Mouse (Mus musculus) stomach, postnatal 0 days (tissue): ENCODE measurements around the gene Gm9945. TPM values are rescaled to one million over a fixed set of nuclear protein-coding genes. Genes with fewer than 3 reads are reported as not detected.

Source experiments
- ATAC-seq: fragments of 200-750 bp; cut with Nextera tagmentation; 2 replicates; pipeline ENCODE4 v1.8.0; 2017; ENCODE audit not compliant: low FRiP score, low TSS enrichment
- DNase-seq: peaks from one replicate; pipeline ENCODE4 v3.0.0-alpha.2; 2016; ENCODE audit warnings: low spot score
- H3K27ac ChIP-seq: fragments of 300-500 bp; sonication (generic); replicated peaks from 2 replicates; pipeline ENCODE4 v1.5.1; 2014; ENCODE audit warnings: mild to moderate bottlenecking, control low read depth
- H3K27me3 ChIP-seq: fragments of 300-500 bp; sonication (generic); 2 replicates; pipeline ENCODE4 v1.6.1; 2014; ENCODE audit warnings: low read length; ENCODE audit not compliant: control insufficient read depth, insufficient read depth
- H3K36me3 ChIP-seq: fragments of 300-500 bp; sonication (generic); 2 replicates; pipeline ENCODE4 v1.6.1; 2014; ENCODE audit warnings: low read length, mixed read lengths; ENCODE audit not compliant: control insufficient read depth, insufficient read depth
- H3K4me1 ChIP-seq: fragments of 300-500 bp; sonication (generic); replicated peaks from 2 replicates; pipeline ENCODE4 v1.6.1; 2014; ENCODE audit warnings: antibody characterized with exemption; ENCODE audit not compliant: control insufficient read depth, insufficient read depth
- H3K4me2 ChIP-seq: fragments of 300-500 bp; sonication (generic); replicated peaks from 2 replicates; pipeline ENCODE4 v1.6.1; 2014; ENCODE audit warnings: low read depth, mild to moderate bottlenecking, control low read depth, moderate library complexity
- H3K4me3 ChIP-seq: fragments of 300-500 bp; sonication (generic); 2 replicates; pipeline ENCODE4 v1.5.1; 2014; ENCODE audit warnings: low read depth, low read length, control low read depth
- H3K9ac ChIP-seq: fragments of 300-500 bp; sonication (generic); 2 replicates; pipeline ENCODE4 v1.6.1; 2014; ENCODE audit warnings: mild to moderate bottlenecking, low read length, control low read depth, mixed read lengths
- H3K9me3 ChIP-seq: fragments of 300-500 bp; sonication (generic); 2 replicates; pipeline ENCODE4 v1.6.1; 2016; ENCODE audit warnings: low read length; ENCODE audit not compliant: control insufficient read depth
- CTCF ChIP-seq: IDR thresholded peaks from 2 replicates; pipeline ENCODE4 v1.5.1; 2016; ENCODE audit warnings: antibody characterized with exemption, low read depth, mild to moderate bottlenecking, moderate library complexity
- EP300 ChIP-seq: optimal IDR thresholded peaks from 2 replicates; pipeline ENCODE3; 2016; ENCODE audit warnings: antibody characterized with exemption
- WGBS: fragments of 180-500 bp; shearing (Covaris S2); extraction: QIAGEN DNeasy Blood & Tissue Kit; methylation state at CpG from one replicate; pipeline ENCODE4 v1.1.7; 2014; 5-methylcytosine and 5-hydroxymethylcytosine counted together
- polyA plus RNA-seq: library from polyadenylated mRNA; unstranded; fragments of >200 nt; fragmentation: Nextera tagmentation; extraction: Ambion mirVana; gene quantifications from 2 replicates; pipeline ENCODE4 v1.2.1, GENCODE M21; 2015

The Gm9945 gene
- polyA plus RNA-seq, 1 experiment from 2014 or later = not detected

- Histone ChIP-seq H3K4me3 (no peak overlapping the region), H3K27me3 (peaks cover 14% of the 10 kb centered on the region), H3K27ac (peak overlapping the region; percentile 35; the same call in 1 of the 2 replicates), H3K4me1 (0 out of 2 replicates have a peak, but pooled peaks cover 2% of the 10 kb centered on the region), H3K9ac (no peak overlapping the region), H3K9me3 (no peaks in the 10 kb centered on the region), H3K4me2 (no peak overlapping the region), H3K36me3 (no peaks in the 10 kb centered on the region)
- ATAC-seq (peak; percentile 70), DNase-seq (peak; percentile 73)
- TF ChIP-seq EP300 (no peak), CTCF (no peak)
- 43% methylated on average over 9 of the region's 9 CpGs for WGBS
These were observed 3.4 kb downstream of the Gm9945 start for GRCm38 (mm10) chr11:53483159-53483891.

GRCm38 (mm10) chr11:53485719-53486118 is 5.8 kb downstream of the Gm9945 start:
- ATAC-seq (no peak), DNase-seq (no peak)
- Histone ChIP-seq H3K36me3 (no peaks in the 10 kb centered on the region), H3K4me2 (no peak overlapping the region), H3K4me1 (0 out of 2 replicates have a peak, but pooled peaks cover 2% of the 10 kb centered on the region), H3K27ac (no peak overlapping the region), H3K27me3 (no peaks in the 10 kb centered on the region), H3K4me3 (no peak overlapping the region), H3K9ac (no peak overlapping the region), H3K9me3 (no peaks in the 10 kb centered on the region)
- TF ChIP-seq CTCF (peak; percentile 65), EP300 (no peak)
- 50% methylated on average over 3 of the region's 3 CpGs for WGBS

GRCm38 (mm10) chr11:53486351-53486750 is 6.4 kb downstream of the Gm9945 start:
- ATAC-seq = no peak
- H3K4me2 ChIP-seq = no peak overlapping the region
- H3K9ac ChIP-seq = no peak overlapping the region
- H3K27me3 ChIP-seq = no peaks in the 10 kb centered on the region
- WGBS = 83% methylated on average over 3 of the region's 3 CpGs
- no peak for DNase-seq
- H3K4me3 ChIP-seq = no peak overlapping the region
- no peak overlapping the region for H3K27ac ChIP-seq
- no peaks in the 10 kb centered on the region for H3K36me3 ChIP-seq
- H3K4me1 ChIP-seq = 0 out of 2 replicates have a peak, but pooled peaks cover 2% of the 10 kb centered on the region
- TF ChIP-seq CTCF (no peak), EP300 (no peak)
- no peaks in the 10 kb centered on the region for H3K9me3 ChIP-seq

- peak overlapping the region; percentile 25 for H3K4me2 ChIP-seq
- H3K9ac ChIP-seq = no peak overlapping the region
- H3K4me1 ChIP-seq = 0 out of 2 replicates have a peak, but pooled peaks cover 4% of the 10 kb centered on the region
- H3K36me3 ChIP-seq = no peaks in the 10 kb centered on the region
- 14% methylated on average over 27 of the region's 27 CpGs for WGBS
- no peaks in the 10 kb centered on the region for H3K27me3 ChIP-seq
- H3K4me3 ChIP-seq = peak overlapping the region; percentile 4; the same call in 1 of the 2 replicates
- peak; percentile 88 for DNase-seq
- TF ChIP-seq EP300 (no peak), CTCF (no peak)
- no peaks in the 10 kb centered on the region for H3K9me3 ChIP-seq
- no peak overlapping the region for H3K27ac ChIP-seq
- ATAC-seq = peak; percentile 87
These were observed 7.0 kb downstream of the Gm9945 start for GRCm38 (mm10) chr11:53486822-53487594.

- H3K4me1 ChIP-seq = 0 out of 2 replicates have a peak, but pooled peaks cover 4% of the 10 kb centered on the region
- no peaks in the 10 kb centered on the region for H3K9me3 ChIP-seq
- H3K36me3 ChIP-seq = no peaks in the 10 kb centered on the region
- no peaks in the 10 kb centered on the region for H3K27me3 ChIP-seq
- ATAC-seq = no peak
- H3K4me2 ChIP-seq = no peak overlapping the region
- no peak overlapping the region for H3K27ac ChIP-seq
- DNase-seq = no peak
- no peak overlapping the region for H3K4me3 ChIP-seq
- no peak overlapping the region for H3K9ac ChIP-seq
- no peak for TF ChIP-seq EP300
- peak; percentile 33; the same call in 1 of the 2 replicates for TF ChIP-seq CTCF
- over 99% methylated on average over 5 of the region's 5 CpGs for WGBS
These were observed 9.0 kb downstream of the Gm9945 start for GRCm38 (mm10) chr11:53489007-53489406.

- Histone ChIP-seq H3K4me1 (0 out of 2 replicates have a peak, but pooled peaks cover 4% of the 10 kb centered on the region), H3K36me3 (no peaks in the 10 kb centered on the region), H3K27ac (no peak overlapping the region), H3K4me2 (no peak overlapping the region), H3K9me3 (no peaks in the 10 kb centered on the region), H3K4me3 (no peak overlapping the region), H3K27me3 (no peaks in the 10 kb centered on the region), H3K9ac (no peak overlapping the region)
- no peak for TF ChIP-seq CTCF
- TF ChIP-seq EP300 = no peak
- no peak for DNase-seq
- no peak for ATAC-seq
- WGBS = 74% methylated on average over 9 of the region's 9 CpGs
These were observed 9.5 kb downstream of the Gm9945 start for GRCm38 (mm10) chr11:53489421-53489820.
